Mouse (Mus musculus) lung, postnatal 0 days (tissue): Measurements from ENCODE around the gene Cfap221.

Source experiments
- CTCF ChIP-seq: IDR thresholded peaks from 2 replicates; pipeline ENCODE4 v1.5.1; 2016; ENCODE audit warnings: antibody characterized with exemption, mild to moderate bottlenecking
- EP300 ChIP-seq: IDR thresholded peaks from 2 replicates; pipeline ENCODE4 v1.6.1; 2016; ENCODE audit warnings: antibody characterized with exemption, mild to moderate bottlenecking, control low read depth

- TF ChIP-seq CTCF, result no peak
- TF ChIP-seq EP300, result no peak
These were observed 43.6 kb downstream of the Cfap221 start for GRCm38 (mm10) chr1:119953456-119953855.
